Mouse (Mus musculus) lung, adult 2 months (tissue): ENCODE measurements at regions not wholly inside any gene's neighbourhood (a gene's known extent, or its start where the extent isn't known, plus 50 kb on each side); places are given as distances from the start of the nearest gene placed in this dataset.

Experiments used
- CTCF ChIP-seq: fragments of 200-500 bp; IDR thresholded peaks from 2 replicates; pipeline ENCODE4 v1.5.1; 2011; ENCODE audit warnings: mild to moderate bottlenecking, low read length, control low read depth; ENCODE audit not compliant: insufficient read depth
- POLR2A ChIP-seq: fragments of 200-500 bp; IDR thresholded peaks from 2 replicates; pipeline ENCODE4 v1.6.1; 2011; ENCODE audit warnings: low read depth, mild to moderate bottlenecking, control low read depth, low read length, borderline replicate concordance; ENCODE audit errors: extremely low read depth

- TF ChIP-seq POLR2A (no peak), CTCF (no peak)
Observed at GRCm38 (mm10) chr4:105718080-105718479, 71.6 kb upstream of the Gm12728 start.
